Mouse (Mus musculus) bone marrow, adult 2 months (tissue): ENCODE data around the gene Nr3c2. TPM values are rescaled to one million over a fixed set of nuclear protein-coding genes. Genes with fewer than 3 reads are reported as not detected.

Source experiments
- H3K27ac ChIP-seq: fragments of 200-500 bp; 2 replicates; pipeline ENCODE4 v1.5.1; 2012; ENCODE audit warnings: low read depth, mild to moderate bottlenecking, control low read depth, inconsistent platforms, low read length; ENCODE audit not compliant: control insufficient read depth, poor library complexity, insufficient read depth
- H3K4me1 ChIP-seq: fragments of 200-500 bp; 2 replicates; pipeline ENCODE4 v1.6.1; 2011; ENCODE audit warnings: low read length; ENCODE audit not compliant: control insufficient read depth, insufficient read depth
- H3K4me3 ChIP-seq: fragments of 200-500 bp; replicated peaks from 2 replicates; pipeline ENCODE3; 2011; ENCODE audit warnings: mild to moderate bottlenecking, low read depth, low read length, control low read depth; ENCODE audit not compliant: control insufficient read depth
- CTCF ChIP-seq: fragments of 200-500 bp; IDR thresholded peaks from 2 replicates; pipeline ENCODE4 v1.5.1; 2011; ENCODE audit warnings: low read length, control low read depth; ENCODE audit not compliant: control insufficient read depth, insufficient read depth
- POLR2A ChIP-seq: fragments of 200-500 bp; IDR thresholded peaks from 2 replicates; pipeline ENCODE4 v1.6.1; 2011; ENCODE audit warnings: low read depth, mild to moderate bottlenecking, control low read depth, low read length, borderline replicate concordance; ENCODE audit not compliant: control insufficient read depth
- WGBS: fragments of 180-500 bp; shearing (Covaris S2); methylation state at CpG from one replicate; pipeline ENCODE4 v1.1.7; 2018; 5-methylcytosine and 5-hydroxymethylcytosine counted together
- polyA plus RNA-seq: library from polyadenylated mRNA; stranded (reverse); fragments of >200 nt; gene quantifications from 2 replicates; pipeline ENCODE4 v1.2.4, GENCODE M21; 2011; ENCODE audit warnings: low replicate concordance; ENCODE audit not compliant: missing spikeins, insufficient read depth, insufficient read length

The Nr3c2 gene
- polyA plus RNA-seq, 1 experiment, result 0.62 TPM

DNA sequence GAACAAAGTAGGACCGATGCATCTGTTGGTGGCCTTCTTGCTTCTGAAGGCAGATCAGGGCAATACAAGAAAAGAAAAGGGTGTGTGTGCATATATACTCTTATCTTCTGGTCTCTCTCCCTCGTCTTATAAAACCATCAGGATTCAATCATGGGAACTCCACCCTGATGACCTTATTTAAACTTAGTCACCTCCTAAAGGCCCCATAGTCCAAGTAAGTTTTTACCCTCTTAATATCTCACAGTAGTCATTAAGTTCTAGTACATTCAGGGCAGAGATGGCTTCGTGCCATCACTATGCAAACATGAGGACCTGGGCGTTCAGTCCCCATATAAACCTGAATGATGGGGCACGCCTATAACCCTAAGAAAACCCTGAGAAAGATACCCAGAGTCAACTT, 29.6 kb downstream of the Nr3c2 start:
- H3K4me3 ChIP-seq, result no peak overlapping the region
- H3K27ac ChIP-seq, result no peak overlapping the region
- TF ChIP-seq CTCF (no peak), POLR2A (no peak)
- 74% methylated on average over 5 of the region's 5 CpGs for WGBS
- no peaks in the 10 kb centered on the region for H3K4me1 ChIP-seq

DNA sequence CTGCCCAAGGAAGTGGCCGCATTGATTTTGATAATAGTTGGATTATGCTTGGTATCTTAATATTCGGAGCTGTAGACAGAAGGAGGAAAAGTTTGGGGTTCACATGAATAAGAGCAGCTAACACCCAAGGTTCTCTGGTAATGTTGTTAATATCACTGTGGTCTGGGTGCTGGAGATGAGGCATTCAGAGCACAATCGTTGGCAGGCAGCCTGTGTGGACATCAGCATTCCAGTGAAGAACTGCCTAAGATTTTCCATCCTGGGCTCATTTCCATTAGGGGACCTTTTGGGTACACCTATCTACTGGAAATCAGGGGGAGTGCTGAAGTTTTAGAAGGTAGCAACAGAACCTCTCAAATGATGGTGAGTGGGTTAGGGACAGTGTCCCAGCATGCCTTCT, 65.8 kb downstream of the Nr3c2 start:
- Histone ChIP-seq H3K4me1 (no peaks in the 10 kb centered on the region), H3K27ac (no peak overlapping the region), H3K4me3 (no peak overlapping the region)
- TF ChIP-seq CTCF (no peak), POLR2A (no peak)
- 81% methylated on average over 3 of the region's 3 CpGs for WGBS

DNA sequence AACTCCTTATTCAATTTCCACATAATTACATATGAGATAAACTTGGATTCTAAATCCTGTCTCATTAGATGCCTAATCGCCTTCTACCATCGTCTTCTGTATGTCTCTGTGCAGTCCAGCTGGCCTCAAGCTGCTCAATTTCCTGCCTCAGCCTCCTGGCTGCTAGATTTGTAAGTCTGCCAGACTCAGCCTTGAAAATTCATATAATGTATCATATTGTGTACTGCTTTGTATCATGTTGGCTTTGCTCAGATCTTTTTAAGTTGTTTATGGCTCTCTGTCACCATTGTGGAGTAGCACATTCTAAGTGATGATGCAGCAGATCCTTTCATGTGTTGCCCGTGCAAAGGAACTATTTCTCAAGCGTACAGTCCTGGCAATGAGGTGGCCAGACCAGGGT, 71.9 kb downstream of the Nr3c2 start:
- TF ChIP-seq POLR2A (no peak), CTCF (no peak)
- H3K4me3 ChIP-seq, result no peak overlapping the region
- 84% methylated on average over 4 of the region's 4 CpGs for WGBS
- no peaks in the 10 kb centered on the region for H3K4me1 ChIP-seq
- no peak overlapping the region for H3K27ac ChIP-seq

DNA sequence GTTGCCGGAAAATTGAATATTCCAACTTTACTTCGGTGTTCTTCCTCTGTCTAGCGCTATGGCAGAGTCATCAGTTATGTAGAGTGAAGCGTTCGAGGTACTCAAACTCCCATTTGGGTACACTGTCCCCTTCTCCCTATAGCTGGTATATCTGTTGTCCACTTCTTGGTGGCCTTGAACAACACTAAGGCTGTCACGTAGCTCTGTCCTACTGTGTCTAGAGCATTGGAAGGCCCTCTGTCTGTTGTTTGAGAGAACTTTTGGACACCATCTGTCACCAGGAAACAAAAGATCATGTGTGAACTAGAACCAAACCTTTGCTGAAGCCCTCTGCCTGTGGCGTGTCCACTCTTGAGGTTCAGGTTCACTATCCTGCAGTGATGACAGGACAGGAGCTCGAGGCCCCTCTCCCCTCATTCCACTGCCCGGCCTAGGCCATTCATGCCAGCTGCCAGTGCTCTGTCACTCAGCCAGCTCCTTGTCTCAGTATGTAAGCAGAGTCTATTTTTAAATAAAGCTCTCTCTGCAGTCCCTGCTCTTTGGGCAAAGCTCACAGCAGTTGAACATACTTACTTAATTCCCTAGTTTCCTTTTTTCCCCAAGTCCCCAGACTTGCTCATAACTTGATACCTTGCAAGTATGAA, 72.6 kb downstream of the Nr3c2 start:
- H3K27ac ChIP-seq, result no peak overlapping the region
- TF ChIP-seq CTCF (no peak), POLR2A (no peak)
- no peaks in the 10 kb centered on the region for H3K4me1 ChIP-seq
- 81% methylated on average over 9 of the region's 9 CpGs for WGBS
- no peak overlapping the region for H3K4me3 ChIP-seq

DNA sequence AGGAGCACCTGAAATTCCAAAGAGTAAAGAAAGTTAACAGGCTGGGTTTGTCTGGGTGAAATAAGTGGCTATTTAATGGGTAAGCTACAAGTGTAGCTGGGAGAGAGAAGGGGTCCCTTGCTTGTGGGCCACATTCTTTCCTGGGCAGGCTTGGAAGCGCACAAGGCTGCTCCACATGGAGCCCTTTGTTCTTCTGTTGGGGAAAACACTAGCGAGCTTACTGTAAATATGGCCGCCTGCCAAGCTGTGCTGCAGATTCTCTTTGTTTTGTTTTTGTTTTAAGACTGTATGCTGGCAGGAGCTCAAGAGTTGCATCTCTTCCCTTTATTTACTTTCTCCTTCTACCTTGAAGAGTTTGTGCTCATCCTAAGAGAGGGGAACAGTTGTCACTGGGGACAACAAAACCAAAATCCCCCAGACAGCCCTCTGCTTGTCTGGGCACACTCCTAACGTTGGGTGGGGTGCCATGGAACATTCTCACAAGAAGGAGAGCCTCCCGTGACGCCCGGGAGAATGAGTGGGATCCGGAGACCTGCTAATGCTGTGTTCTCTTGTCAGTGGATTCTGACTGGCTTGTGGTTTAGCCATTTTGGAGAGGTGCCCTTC, 73.8 kb downstream of the Nr3c2 start:
- 66% methylated on average over 8 of the region's 8 CpGs for WGBS

DNA sequence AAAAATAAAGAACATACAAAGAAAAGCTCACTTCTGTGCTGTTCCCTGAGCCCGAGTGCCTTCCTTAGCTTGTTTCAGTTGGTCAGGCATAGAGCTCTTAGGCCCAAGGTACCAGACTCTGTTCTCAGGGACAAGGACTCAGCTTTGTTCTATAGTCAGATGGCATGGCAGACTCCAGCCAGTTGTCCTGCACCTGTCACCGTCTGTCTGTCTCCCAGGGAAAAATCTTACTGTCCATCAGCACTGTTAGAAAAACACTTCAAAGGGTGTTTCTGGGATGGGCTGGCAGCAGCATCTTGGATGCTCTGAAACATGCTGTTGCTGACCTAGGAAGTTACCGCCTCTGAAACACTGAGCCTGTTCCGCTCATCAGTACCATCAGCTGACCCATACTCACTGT, 78.7 kb downstream of the Nr3c2 start:
- no peaks in the 10 kb centered on the region for H3K4me1 ChIP-seq
- TF ChIP-seq POLR2A (no peak), CTCF (no peak)
- WGBS, result 82% methylated on average over 4 of the region's 4 CpGs
- H3K27ac ChIP-seq, result no peak overlapping the region
- H3K4me3 ChIP-seq, result no peak overlapping the region

More for the DNA sequence above, 73.8 kb downstream of the Nr3c2 start:
- H3K4me1 ChIP-seq, result no peaks in the 10 kb centered on the region
- no peak overlapping the region for H3K4me3 ChIP-seq
- no peak overlapping the region for H3K27ac ChIP-seq
- TF ChIP-seq POLR2A (no peak), CTCF (no peak)

DNA sequence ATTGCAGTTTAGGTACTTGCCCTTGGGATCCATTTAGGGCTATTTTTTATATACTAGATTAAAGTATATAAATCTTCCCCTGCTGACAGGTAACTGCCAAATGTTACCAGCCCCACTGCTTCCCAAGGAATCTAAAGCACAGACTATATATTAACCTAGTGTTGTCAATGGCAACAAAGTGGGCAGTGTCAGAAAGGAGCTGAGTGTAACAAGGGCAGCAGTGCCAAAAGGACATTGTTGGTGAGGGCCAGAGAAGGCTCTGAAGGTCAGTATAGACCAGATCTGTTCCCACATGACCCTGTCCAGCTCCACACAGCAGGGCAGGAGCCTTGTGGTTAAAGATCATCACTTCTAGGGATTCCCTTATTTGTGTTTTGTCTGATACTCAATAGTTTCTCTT, 84.8 kb downstream of the Nr3c2 start:
- Histone ChIP-seq H3K27ac (no peak overlapping the region), H3K4me3 (no peak overlapping the region), H3K4me1 (no peaks in the 10 kb centered on the region)
- TF ChIP-seq POLR2A (no peak), CTCF (no peak)

DNA sequence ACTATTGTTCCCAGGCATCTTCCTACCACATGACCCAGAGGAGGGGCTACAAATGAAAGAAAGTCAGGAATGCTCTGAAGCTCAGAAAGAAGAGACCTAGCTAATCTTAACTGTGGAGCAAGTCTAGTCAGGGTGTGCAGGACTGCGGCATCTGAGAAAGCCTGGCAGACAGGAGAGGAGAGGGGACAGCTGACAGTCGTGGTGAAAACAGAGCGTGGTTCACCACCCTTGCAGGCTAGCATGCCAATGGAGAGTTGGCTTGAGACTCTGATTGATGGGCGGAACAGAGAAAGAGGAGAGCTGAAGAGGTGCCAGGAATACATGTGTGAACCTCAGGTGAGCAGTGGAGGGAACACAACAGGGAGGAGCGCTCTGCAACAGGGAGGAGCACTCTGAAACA, 85.6 kb downstream of the Nr3c2 start:
- H3K4me1 ChIP-seq, result no peaks in the 10 kb centered on the region
- H3K4me3 ChIP-seq, result no peak overlapping the region
- TF ChIP-seq POLR2A (no peak), CTCF (no peak)
- WGBS, result 80% methylated on average over 5 of the region's 5 CpGs
- no peak overlapping the region for H3K27ac ChIP-seq

DNA sequence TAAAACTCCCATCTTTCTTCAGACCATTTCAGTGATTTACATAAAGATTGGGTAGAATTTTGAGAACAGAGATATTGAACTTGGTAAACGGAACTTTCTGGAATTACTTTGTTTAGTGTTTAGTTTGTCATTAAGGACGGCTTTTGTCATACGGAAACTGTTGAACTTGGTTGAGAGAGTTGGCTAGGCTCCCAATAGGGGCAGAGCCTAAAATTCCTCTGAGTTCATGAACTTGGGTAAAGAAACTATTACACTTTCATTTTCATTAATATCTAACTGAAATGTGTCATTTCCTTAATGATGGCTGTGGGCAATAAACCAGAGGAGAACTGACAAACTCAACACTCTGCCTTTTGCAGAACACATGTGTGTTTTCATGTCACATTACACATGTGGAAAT, 88.6 kb downstream of the Nr3c2 start:
- no peak overlapping the region for H3K27ac ChIP-seq
- H3K4me1 ChIP-seq, result no peaks in the 10 kb centered on the region
- TF ChIP-seq POLR2A (no peak), CTCF (no peak)
- no peak overlapping the region for H3K4me3 ChIP-seq
- WGBS, result 79% methylated on average over 3 of the region's 3 CpGs
